Mouse (Mus musculus) cerebellum, adult 9-11 months (tissue): Measurements from ENCODE around the gene Dpp4.

Experiments used
- DNase-seq: peaks from one replicate; pipeline ENCODE4 v3.0.0; 2022

Gene Dpp4

GRCm38 (mm10) chr2:62412081-62412821 is at the start of gene Dpp4:
Gene Dpp4 (minus strand): TSS chr2:62412231.
- DNase-seq, result no peak

GRCm38 (mm10) chr2:62460815-62461450 is 48.9 kb upstream of the Dpp4 start:
- DNase-seq, result no peak

GRCm38 (mm10) chr2:62460231-62460710 is 48.2 kb upstream of the Dpp4 start:
- DNase-seq, result no peak

GRCm38 (mm10) chr2:62459241-62460174 is 47.5 kb upstream of the Dpp4 start:
- no peak for DNase-seq

- DNase-seq, result no peak
Measured at GRCm38 (mm10) chr2:62458070-62458469, 46.0 kb upstream of the Dpp4 start.

- DNase-seq, result no peak
Measured at GRCm38 (mm10) chr2:62454991-62455390, 43.0 kb upstream of the Dpp4 start.

- DNase-seq, result no peak
Measured at GRCm38 (mm10) chr2:62454033-62454432, 42.0 kb upstream of the Dpp4 start.

GRCm38 (mm10) chr2:62450364-62450763 is 38.3 kb upstream of the Dpp4 start:
- DNase-seq, result no peak

GRCm38 (mm10) chr2:62449692-62450346 is 37.8 kb upstream of the Dpp4 start:
- DNase-seq, result no peak

GRCm38 (mm10) chr2:62440802-62441544 is 28.9 kb upstream of the Dpp4 start:
- no peak for DNase-seq

- DNase-seq, result no peak
Measured at GRCm38 (mm10) chr2:62440083-62440482, 28.1 kb upstream of the Dpp4 start.

GRCm38 (mm10) chr2:62431245-62431795 is 19.3 kb upstream of the Dpp4 start:
- DNase-seq, result no peak

GRCm38 (mm10) chr2:62425941-62426340 is 13.9 kb upstream of the Dpp4 start:
- no peak for DNase-seq

GRCm38 (mm10) chr2:62423343-62423776 is 11.3 kb upstream of the Dpp4 start:
- no peak for DNase-seq

GRCm38 (mm10) chr2:62422515-62423342 is 10.7 kb upstream of the Dpp4 start:
- no peak for DNase-seq

- no peak for DNase-seq
Measured at GRCm38 (mm10) chr2:62421229-62421628, 9.2 kb upstream of the Dpp4 start.

GRCm38 (mm10) chr2:62420045-62420444 is 8.0 kb upstream of the Dpp4 start:
- no peak for DNase-seq

GRCm38 (mm10) chr2:62417233-62417632 is 5.2 kb upstream of the Dpp4 start:
- DNase-seq, result no peak

GRCm38 (mm10) chr2:62411211-62412080 is 585 bp downstream of the Dpp4 start:
- DNase-seq, result no peak
